Mouse (Mus musculus) forebrain, embryonic 14.5 days (tissue): ENCODE results near the gene Ccdc62. TPM values are rescaled to one million over a fixed set of nuclear protein-coding genes. Genes with fewer than 3 reads are reported as not detected.

Experiments used
- ATAC-seq: fragments of 200-750 bp; cut with Nextera tagmentation; 2 replicates; pipeline ENCODE4 v1.8.0; 2017; ENCODE audit warnings: mild to moderate bottlenecking, moderate library complexity
- DNase-seq: peaks from one replicate; pipeline ENCODE4 v3.0.0-alpha.2; 2015; ENCODE audit warnings: low spot score
- H3K27ac ChIP-seq: fragments of 300-500 bp; sonication (generic); 2 replicates; pipeline ENCODE4 v1.5.1; 2014; ENCODE audit warnings: low read depth, mild to moderate bottlenecking, control low read depth, low read length, moderate library complexity
- H3K27me3 ChIP-seq: fragments of 300-500 bp; sonication (generic); replicated peaks from 2 replicates; pipeline ENCODE4 v1.6.1; 2014; ENCODE audit warnings: low read length, control low read depth, mixed read lengths; ENCODE audit not compliant: control insufficient read depth, insufficient read depth
- H3K36me3 ChIP-seq: fragments of 300-500 bp; sonication (generic); 2 replicates; pipeline ENCODE4 v1.6.1; 2014; ENCODE audit warnings: low read length, control low read depth; ENCODE audit not compliant: control insufficient read depth, insufficient read depth
- H3K4me1 ChIP-seq: fragments of 300-500 bp; sonication (generic); 2 replicates; pipeline ENCODE4 v1.6.1; 2014; ENCODE audit warnings: antibody characterized with exemption, low read length, control low read depth; ENCODE audit not compliant: control insufficient read depth, insufficient read depth
- H3K4me2 ChIP-seq: fragments of 300-500 bp; sonication (generic); 2 replicates; pipeline ENCODE4 v1.6.1; 2014; ENCODE audit warnings: mild to moderate bottlenecking, control low read depth, low read length
- H3K4me3 ChIP-seq: fragments of 300-500 bp; sonication (generic); 2 replicates; pipeline ENCODE4 v1.5.1; 2014; ENCODE audit warnings: low read depth, low read length, control low read depth
- H3K9ac ChIP-seq: fragments of 300-500 bp; sonication (generic); 2 replicates; pipeline ENCODE4 v1.6.1; 2014; ENCODE audit warnings: mild to moderate bottlenecking, low read length, control low read depth, moderate library complexity
- H3K9me3 ChIP-seq: fragments of 300-500 bp; sonication (generic); replicated peaks from 2 replicates; pipeline ENCODE4 v1.6.1; 2016; ENCODE audit warnings: low read length, control low read depth, mixed read lengths; ENCODE audit not compliant: control insufficient read depth
- WGBS: fragments of 180-500 bp; shearing (Covaris S2); extraction: QIAGEN DNeasy Blood & Tissue Kit; methylation state at CpG from one replicate; pipeline ENCODE4 v1.1.7; 2014; 5-methylcytosine and 5-hydroxymethylcytosine counted together
- polyA plus RNA-seq: library from polyadenylated mRNA; unstranded; fragments of >200 nt; fragmentation: Nextera tagmentation; extraction: Ambion mirVana; gene quantifications from 2 replicates; pipeline ENCODE4 v1.2.1, GENCODE M21; 2014

The Ccdc62 gene
- polyA plus RNA-seq, 1 experiment from 2014 or later: 5.3 TPM

DNA sequence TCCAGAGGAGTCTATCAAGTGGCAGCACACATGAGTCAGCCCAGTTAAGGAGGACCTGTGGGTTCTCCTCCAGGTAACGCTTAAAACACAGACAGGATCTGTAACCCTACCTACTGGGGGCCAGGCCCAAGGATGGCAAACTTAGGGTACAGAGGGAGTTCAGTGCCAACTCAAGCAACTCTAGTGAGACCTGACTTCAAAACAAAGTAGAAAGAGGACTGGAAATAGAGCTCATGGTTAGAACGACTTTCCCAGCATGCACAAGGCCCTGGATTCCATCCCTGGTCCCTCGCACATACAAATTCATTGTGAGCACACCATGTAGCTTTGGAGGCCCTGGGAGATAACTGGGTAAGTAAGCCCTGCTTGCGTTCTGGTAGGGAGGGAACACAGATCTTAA, 40.1 kb downstream of the Ccdc62 start:
- no peaks in the 10 kb centered on the region for H3K36me3 ChIP-seq
- ATAC-seq (no peak), DNase-seq (no peak)
- H3K4me3 ChIP-seq: no peak overlapping the region
- H3K27ac ChIP-seq: no peak overlapping the region
- peaks cover 8% of the 10 kb centered on the region; the same call in 1 of the 2 replicates for H3K4me1 ChIP-seq
- no peaks in the 10 kb centered on the region for H3K9me3 ChIP-seq
- WGBS: 95% methylated on average over 4 of the region's 4 CpGs
- no peak overlapping the region for H3K4me2 ChIP-seq
- H3K27me3 ChIP-seq: no peaks in the 10 kb centered on the region
- H3K9ac ChIP-seq: no peak overlapping the region

DNA sequence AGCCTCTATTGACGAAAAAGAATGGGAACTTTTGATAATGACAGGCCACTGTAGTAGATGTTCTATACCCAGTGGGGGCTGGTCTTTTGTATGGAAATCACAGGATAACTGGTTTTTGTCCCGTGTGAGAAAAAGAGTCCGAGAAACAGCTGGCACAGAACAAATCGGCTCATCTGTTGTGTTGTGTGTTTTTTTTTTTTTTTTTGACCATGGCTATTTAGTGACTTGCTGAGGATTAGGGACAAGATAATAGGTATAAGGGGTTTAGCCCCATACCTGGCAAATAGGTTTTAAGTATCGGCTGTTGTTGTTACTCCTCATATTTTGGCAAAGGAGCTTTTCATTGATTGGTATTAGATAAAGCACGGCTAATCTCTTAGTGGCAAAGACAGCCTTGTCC, 42.0 kb downstream of the Ccdc62 start:
- H3K4me1 ChIP-seq: peaks cover 8% of the 10 kb centered on the region; the same call in 1 of the 2 replicates
- 61% methylated on average over 6 of the region's 6 CpGs for WGBS
- H3K9ac ChIP-seq: no peak overlapping the region
- H3K4me2 ChIP-seq: no peak overlapping the region
- no peak for DNase-seq
- no peak overlapping the region for H3K4me3 ChIP-seq
- H3K9me3 ChIP-seq: no peaks in the 10 kb centered on the region
- H3K27me3 ChIP-seq: no peaks in the 10 kb centered on the region
- H3K36me3 ChIP-seq: no peaks in the 10 kb centered on the region
- H3K27ac ChIP-seq: no peak overlapping the region
- ATAC-seq: no peak

DNA sequence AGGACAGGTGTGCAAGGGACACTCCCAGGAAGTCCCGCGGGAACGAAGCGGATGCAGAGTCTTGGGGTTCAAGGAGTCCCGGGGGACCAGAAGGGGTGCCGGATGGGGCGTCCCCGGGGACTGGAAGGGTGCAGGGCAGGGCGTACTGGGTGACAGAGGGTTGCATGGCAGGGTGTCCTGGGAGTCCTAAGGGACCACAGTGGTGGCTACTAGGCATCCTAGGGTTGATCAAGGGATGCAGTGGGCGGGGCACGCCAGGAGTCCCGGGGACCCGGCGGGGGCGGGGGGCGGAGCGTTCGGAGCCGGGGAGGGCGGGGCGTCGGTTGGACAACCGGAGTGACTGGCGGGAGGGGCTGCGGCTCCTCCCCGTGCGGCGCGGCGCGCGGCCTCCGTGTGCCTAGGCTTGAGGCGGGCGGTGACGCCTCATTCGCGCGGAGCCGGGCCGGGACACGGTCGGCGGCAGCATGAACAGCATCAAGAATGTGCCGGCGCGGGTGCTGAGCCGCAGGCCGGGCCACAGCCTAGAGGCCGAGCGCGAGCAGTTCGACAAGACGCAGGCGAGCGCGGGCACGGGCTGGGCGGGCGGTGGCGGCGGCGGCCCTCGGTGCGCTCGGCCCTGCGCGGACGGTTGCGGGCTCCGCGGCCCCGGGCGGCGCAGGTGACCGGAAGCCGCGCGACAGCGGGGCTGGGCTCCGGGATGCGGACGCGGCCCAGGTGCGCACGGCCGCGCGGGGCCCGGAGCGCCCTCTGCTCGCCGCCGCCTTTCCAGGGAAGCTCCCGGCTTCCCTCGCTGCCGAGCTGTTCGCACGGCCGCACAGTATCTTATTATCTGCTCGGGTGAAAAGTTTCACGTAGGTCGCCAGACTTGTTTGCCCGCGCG, 43.1 kb downstream of the Ccdc62 start, which contains the start of gene Hip1r:
Gene Hip1r, plus strand, starts transcription at position 330 of the 880 bp plus-strand sequence.
- H3K4me3 ChIP-seq: peak within 1 kb of the TSS; percentile 76
- peak within 1 kb of the TSS; percentile 90 for H3K4me2 ChIP-seq
- H3K36me3 ChIP-seq: no peaks in the 10 kb centered on the region
- H3K9me3 ChIP-seq: no peaks in the 10 kb centered on the region
- H3K4me1 ChIP-seq: peaks cover 8% of the 10 kb centered on the region; the same call in 1 of the 2 replicates
- peak within 1 kb of the TSS; percentile 39; the same call in 1 of the 2 replicates for H3K27ac ChIP-seq
- peak within 1 kb of the TSS; percentile 81 for H3K9ac ChIP-seq
- ATAC-seq (peak; percentile 85), DNase-seq (peak; percentile 73)
- WGBS: 1% methylated on average over 78 of the region's 106 CpGs
- no peaks in the 10 kb centered on the region for H3K27me3 ChIP-seq

DNA sequence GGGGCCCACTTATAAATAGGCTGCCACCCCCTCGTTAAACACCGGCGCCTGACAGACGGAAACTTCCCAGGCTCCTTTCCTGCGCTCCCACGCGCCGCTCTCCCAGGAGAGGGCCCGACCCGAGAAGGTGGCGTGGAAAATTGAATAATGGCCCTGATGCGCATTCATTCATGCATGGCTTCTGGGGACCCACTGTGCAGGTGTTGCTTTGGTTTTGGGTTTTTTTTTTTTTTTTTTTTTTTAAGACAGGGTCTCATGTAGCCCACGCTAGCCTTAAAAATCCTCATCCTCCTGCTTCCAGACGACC, 43.7 kb downstream of the Ccdc62 start:
- peak; percentile 28 for ATAC-seq
- under 1% methylated on average over 14 of the region's 14 CpGs for WGBS
- H3K9ac ChIP-seq: peak overlapping the region; percentile 81
- peak overlapping the region; percentile 90 for H3K4me2 ChIP-seq
- DNase-seq: peak; percentile 36
- no peaks in the 10 kb centered on the region for H3K9me3 ChIP-seq
- peaks cover 8% of the 10 kb centered on the region; the same call in 1 of the 2 replicates for H3K4me1 ChIP-seq
- H3K36me3 ChIP-seq: no peaks in the 10 kb centered on the region
- no peak overlapping the region for H3K27ac ChIP-seq
- peak overlapping the region; percentile 76 for H3K4me3 ChIP-seq
- H3K27me3 ChIP-seq: no peaks in the 10 kb centered on the region

DNA sequence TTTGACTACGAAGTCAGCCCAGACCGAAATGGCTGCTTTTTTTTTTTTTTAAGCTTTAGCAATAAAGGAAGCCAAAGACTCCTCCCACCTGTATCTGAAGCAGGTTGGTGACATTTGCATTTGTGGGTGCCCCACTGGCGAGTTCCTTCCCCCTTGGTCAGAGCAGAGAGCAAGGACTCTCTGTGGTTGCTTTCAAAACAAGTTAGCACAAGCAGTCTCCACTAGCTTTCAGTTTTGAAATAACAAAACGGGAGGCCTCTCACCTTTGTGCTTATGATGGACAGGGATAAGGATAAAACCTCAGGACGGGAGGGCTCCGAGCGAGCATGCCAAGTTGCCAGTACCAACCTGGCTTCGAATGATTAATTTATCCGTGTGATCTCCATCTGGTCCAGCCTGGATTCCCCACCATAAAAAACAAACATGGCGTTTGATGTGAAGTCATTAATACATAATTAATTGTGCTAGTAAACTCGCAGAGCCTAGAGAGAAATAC, 44.2 kb downstream of the Ccdc62 start:
- Histone ChIP-seq H3K27me3 (no peaks in the 10 kb centered on the region), H3K4me3 (peak overlapping the region; percentile 76), H3K4me1 (peaks cover 8% of the 10 kb centered on the region; the same call in 1 of the 2 replicates), H3K27ac (no peak overlapping the region), H3K36me3 (no peaks in the 10 kb centered on the region), H3K9me3 (no peaks in the 10 kb centered on the region), H3K4me2 (peak overlapping the region; percentile 90), H3K9ac (peak overlapping the region; percentile 81)
- 18% methylated on average over 11 of the region's 11 CpGs for WGBS
- DNase-seq: peak; percentile 60
- no peak for ATAC-seq

DNA sequence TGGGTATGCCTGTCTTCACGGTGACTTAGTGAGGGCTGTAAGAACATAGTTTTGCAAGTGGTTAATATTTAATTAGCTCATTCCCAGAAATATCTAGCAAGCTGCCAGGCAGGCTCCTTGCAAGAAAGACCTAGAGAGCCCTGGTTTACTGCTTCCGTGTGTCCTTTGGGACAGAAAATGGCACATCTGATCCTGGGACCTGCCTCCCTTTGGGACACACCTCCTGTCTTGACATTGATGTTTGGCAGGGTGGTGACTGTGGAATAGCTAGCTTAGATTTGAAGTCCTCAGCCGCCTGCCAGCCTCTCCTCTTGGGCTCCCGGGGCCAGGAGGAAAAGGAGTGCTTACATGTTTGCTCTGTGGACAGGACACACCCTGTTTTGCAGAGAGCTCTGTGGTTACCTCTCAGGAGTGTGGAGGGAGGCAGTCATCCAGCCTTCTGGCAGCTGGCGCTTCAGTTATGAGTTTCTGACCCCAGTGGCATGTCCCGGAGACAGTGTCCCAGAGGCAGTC, 45.2 kb downstream of the Ccdc62 start:
- Histone ChIP-seq H3K36me3 (no peaks in the 10 kb centered on the region), H3K4me2 (no peak overlapping the region), H3K9me3 (no peaks in the 10 kb centered on the region), H3K27me3 (no peaks in the 10 kb centered on the region), H3K4me1 (peaks cover 8% of the 10 kb centered on the region; the same call in 1 of the 2 replicates), H3K9ac (no peak overlapping the region), H3K4me3 (no peak overlapping the region), H3K27ac (no peak overlapping the region)
- WGBS: 80% methylated on average over 6 of the region's 6 CpGs
- DNase-seq (no peak), ATAC-seq (no peak)

DNA sequence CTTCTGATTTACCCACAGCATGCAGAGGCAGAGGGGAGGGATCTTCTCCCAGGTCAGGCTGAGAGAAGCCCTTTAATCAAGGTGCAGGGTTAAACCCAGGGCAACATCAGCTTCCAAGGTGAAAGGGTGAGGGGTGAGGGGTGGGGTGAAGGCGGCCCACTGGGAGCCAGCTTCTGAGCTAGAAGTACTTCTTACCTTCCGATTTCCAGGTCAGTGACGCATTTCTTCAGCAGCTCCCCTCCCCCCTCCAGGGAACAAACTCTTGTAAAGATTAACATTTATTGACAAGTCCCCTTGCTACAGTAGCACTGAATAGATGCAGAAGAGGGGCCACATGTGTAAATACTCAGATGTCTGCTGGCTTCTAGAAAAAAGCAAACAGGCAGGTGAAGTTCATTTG, 46.8 kb downstream of the Ccdc62 start:
- Histone ChIP-seq H3K9me3 (no peaks in the 10 kb centered on the region), H3K27me3 (no peaks in the 10 kb centered on the region), H3K4me2 (no peak overlapping the region), H3K9ac (no peak overlapping the region), H3K36me3 (no peaks in the 10 kb centered on the region), H3K4me1 (peaks cover 8% of the 10 kb centered on the region; the same call in 1 of the 2 replicates), H3K27ac (no peak overlapping the region), H3K4me3 (no peak overlapping the region)
- ATAC-seq: no peak
- 54% methylated on average over 3 of the region's 3 CpGs for WGBS
- no peak for DNase-seq

DNA sequence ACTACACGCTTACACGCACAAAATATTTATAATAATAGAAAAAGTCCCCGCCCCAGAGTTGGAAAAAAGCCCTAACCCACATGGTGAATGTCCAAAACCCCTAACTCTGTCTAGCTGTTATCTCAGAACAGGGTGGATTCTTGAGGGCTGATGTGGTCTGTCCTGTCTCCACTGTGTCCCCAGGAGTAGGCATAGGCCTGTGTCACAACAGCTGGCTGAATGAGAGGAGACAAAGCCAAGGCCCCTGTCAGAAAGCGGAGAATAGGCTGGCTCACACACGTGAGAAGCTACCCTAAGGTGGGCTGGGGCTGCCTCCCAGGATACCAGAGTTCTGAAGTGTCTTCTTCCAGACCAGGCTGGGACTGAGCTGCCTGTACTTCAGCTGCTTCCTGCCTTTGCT, 47.7 kb downstream of the Ccdc62 start:
- Histone ChIP-seq H3K27me3 (no peaks in the 10 kb centered on the region), H3K27ac (no peak overlapping the region), H3K9ac (no peak overlapping the region), H3K9me3 (no peaks in the 10 kb centered on the region), H3K4me1 (peaks cover 7% of the 10 kb centered on the region; the same call in 1 of the 2 replicates), H3K4me2 (no peak overlapping the region), H3K36me3 (no peaks in the 10 kb centered on the region), H3K4me3 (no peak overlapping the region)
- ATAC-seq (no peak), DNase-seq (no peak)
- WGBS: 78% methylated on average over 5 of the region's 5 CpGs
